Mouse (Mus musculus): ENCODE measurements around the gene Gm17535.
"Not testable (repeated sequence)": the region's sequence is repeated elsewhere in the genome, so short reads cannot be mapped to it uniquely, and the experiment has no call there.

The Gm17535 gene

DNA sequence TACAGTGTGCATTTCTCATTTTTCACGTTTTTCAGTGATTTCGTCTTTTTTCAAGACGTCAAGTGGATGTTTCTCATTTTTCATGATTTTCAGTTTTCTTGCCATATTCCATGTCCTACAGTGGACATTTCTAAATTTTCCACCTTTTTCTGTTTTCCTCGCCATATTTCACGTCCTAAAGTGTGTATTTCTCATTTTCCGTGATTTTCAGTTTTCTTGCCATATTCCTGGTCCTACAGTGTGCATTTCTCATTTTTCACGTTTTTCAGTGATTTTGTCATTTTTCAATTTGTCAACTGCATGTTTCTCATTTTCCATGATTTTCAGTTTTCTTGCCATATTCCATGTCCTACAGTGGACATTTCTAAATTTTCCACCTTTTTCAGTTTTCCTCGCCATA lies at the start of gene Gm17535:
Gene Gm17535 (plus strand): TSS at position 301 of the 400 bp plus-strand sequence.
- DNase-seq (ENCODE audit: low spot score in 2 of 2), result not testable (repeated sequence)

- DNase-seq (ENCODE audit: low spot score in 2 of 2), result not testable (repeated sequence)
These were observed 33.9 kb upstream of the Gm17535 start, which contains the start of gene Gm10722 for GRCm38 (mm10) chr9:3000445-3000972. TSS of gene Gm10722 (plus strand) at chr9:3000922.

DNA sequence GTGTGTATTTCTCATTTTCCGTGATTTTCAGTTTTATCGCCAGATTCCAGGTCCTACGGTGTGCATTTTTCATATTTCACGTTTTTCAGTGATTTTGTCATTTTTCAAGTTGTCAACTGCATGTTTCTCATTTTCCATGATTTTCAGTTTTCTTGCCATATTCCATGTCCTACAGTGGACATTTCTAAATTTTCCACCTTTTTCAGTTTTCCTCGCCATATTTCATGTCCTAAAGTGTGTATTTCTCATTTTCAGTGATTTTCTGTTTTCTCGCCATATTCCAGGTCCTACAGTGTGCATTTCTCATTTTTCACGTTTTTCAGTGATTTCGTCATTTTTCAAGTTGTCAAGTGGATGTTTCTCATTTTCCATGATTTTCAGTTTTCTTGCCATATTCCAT lies 33.4 kb upstream of the Gm17535 start:
- DNase-seq (ENCODE audit: low spot score in 2 of 2), result not testable (repeated sequence)

DNA sequence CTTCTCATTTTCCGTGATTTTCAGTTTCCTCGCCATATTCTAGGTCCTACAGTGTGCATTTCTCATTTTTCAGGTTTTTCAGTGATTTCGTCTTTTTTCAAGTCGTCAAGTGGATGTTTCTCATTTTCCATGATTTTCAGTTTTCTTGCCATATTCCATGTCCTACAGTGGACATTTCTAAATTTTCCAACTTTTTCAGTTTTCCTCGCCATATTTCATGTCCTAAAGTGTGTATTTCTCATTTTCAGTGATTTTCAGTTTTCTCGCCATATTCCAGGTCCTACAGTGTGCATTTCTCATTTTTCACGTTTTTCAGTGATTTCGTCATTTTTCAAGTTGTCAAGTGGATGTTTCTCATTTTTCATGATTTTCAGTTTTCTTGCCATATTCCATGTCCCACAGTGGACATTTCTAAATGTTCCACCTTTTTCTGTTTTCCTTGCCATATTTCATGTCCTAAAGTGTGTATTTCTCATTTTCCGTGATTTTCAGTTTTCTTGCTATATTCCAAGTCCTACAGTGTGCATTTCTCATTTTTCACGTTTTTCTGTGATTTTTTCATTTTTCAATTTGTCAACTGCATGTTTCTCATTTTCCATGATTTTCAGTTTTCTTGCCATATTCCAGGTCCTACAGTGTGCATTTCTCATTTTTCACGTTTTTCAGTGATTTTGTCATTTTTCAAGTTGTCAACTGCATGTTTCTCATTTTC lies 32.3 kb upstream of the Gm17535 start:
- peak; percentile 94 to 96 for DNase-seq (ENCODE audit: low spot score in 2 of 2)

DNA sequence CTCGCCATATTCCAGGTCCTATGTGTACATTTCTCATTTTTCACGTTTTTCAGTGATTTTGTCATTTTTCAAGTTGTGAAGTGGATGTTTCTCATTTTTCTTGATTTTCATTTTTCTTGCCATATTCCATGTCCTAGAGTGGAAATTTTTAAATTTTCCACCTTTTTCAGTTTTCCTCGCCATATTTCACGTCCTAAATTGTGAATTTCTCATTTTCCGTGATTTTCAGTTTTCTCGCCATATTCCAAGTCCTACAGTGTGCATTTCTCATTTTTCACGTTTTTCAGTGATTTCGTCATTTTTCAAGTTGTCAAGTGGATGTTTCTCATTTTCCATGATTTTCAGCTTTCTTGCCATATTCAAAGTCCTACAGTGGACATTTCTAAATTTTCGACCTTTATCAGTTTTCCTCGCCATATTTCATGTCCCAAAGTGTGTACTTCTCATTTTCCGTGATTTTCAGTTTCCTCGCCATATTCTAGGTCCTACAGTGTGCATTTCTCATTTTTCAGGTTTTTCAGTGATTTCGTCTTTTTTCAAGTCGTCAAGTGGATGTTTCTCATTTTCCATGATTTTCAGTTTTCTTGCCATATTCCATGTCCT lies 31.5 kb upstream of the Gm17535 start, which contains the start of gene Gm11168:
Gene Gm11168 (plus strand): TSS at position 553 of the 603 bp plus-strand sequence.
- not testable (repeated sequence) for DNase-seq (ENCODE audit: low spot score in 2 of 2)

- DNase-seq (ENCODE audit: low spot score in 2 of 2), result not testable (repeated sequence)
These were observed 28.2 kb upstream of the Gm17535 start for GRCm38 (mm10) chr9:3006179-3006578.

GRCm38 (mm10) chr9:3006636-3007035 lies 27.8 kb upstream of the Gm17535 start:
- DNase-seq (ENCODE audit: low spot score in 2 of 2), result peak; percentile 89 to 92

GRCm38 (mm10) chr9:3007272-3007671 lies 27.1 kb upstream of the Gm17535 start:
- not testable (repeated sequence) for DNase-seq (ENCODE audit: low spot score in 2 of 2)

DNA sequence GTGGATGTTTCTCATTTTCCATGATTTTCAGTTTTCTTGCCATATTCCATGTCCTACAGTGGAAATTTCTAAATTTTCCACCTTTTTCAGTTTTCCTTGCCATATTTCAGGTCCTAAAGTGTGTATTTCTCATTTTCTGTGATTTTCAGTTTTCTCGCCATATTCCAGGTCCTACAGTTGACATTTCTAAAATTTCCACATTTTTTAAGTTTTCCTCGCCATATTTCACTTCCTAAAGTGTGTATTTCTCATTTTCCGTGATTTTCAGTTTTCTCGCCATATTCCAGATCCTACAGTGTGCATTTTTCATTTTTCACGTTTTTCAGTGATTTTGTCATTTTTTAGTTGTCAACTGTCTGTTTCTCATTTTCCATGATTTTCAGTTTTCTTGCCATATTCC lies 25.1 kb upstream of the Gm17535 start:
- not testable (repeated sequence) for DNase-seq (ENCODE audit: low spot score in 2 of 2)

- DNase-seq (ENCODE audit: low spot score in 2 of 2), result not testable (repeated sequence)
These were observed 22.3 kb upstream of the Gm17535 start for GRCm38 (mm10) chr9:3012054-3012621.

- not testable (repeated sequence) for DNase-seq (ENCODE audit: low spot score in 2 of 2)
These were observed 21.6 kb upstream of the Gm17535 start, which contains the start of gene Gm10721 for GRCm38 (mm10) chr9:3012733-3013279. TSS of gene Gm10721 (plus strand) at chr9:3013140.

- not testable (repeated sequence) for DNase-seq (ENCODE audit: low spot score in 2 of 2)
These were observed 19.0 kb upstream of the Gm17535 start, which contains the start of gene Gm10720 for GRCm38 (mm10) chr9:3015354-3015753. TSS of gene Gm10720 (plus strand) at chr9:3015654.

- DNase-seq (ENCODE audit: low spot score in 2 of 2), result not testable (repeated sequence)
These were observed 18.5 kb upstream of the Gm17535 start for GRCm38 (mm10) chr9:3015896-3016295.

DNA sequence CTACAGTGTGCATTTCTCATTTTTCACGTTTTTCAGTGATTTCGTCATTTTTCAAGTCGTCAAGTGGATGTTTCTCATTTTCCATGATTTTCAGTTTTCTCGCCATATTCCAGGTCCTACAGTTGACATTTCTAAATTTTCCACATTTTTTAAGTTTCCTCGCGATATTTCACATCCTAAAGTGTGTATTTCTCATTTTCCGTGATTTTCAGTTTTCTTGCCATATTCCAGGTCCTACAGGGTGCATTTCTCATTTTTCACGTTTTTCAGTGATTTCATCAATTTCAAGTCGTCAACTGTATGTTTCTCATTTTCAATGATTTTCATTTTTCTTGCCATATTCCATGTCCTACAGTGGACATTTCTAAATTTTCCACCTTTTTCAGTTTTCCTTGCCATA lies 17.3 kb upstream of the Gm17535 start, which contains the start of gene Gm10719:
Gene Gm10719 (plus strand): TSS at position 301 of the 400 bp plus-strand sequence.
- not testable (repeated sequence) for DNase-seq (ENCODE audit: low spot score in 2 of 2)

DNA sequence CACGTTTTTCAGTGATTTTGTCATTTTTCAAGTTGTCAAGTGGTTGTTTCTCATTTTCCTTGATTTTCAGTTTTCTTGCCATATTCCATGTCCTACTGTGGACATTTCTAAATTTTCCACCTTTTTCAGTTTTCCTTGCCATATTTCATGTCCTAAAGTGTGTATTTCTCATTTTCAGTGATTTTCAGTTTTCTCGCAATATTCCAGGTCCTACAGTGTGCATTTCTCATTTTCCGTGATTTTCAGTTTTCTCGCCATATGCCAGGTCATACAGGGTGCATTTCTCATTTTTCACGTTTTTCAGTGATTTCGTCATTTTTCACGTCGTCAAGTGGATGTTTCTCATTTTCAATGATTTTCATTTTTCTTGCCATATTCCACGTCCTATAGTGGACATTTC lies 15.5 kb upstream of the Gm17535 start:
- peak; percentile 40 to 59 for DNase-seq (ENCODE audit: low spot score in 2 of 2)

- peak; percentile 32 to 41 for DNase-seq (ENCODE audit: low spot score in 2 of 2)
These were observed 14.3 kb upstream of the Gm17535 start for GRCm38 (mm10) chr9:3019835-3020727.

DNA sequence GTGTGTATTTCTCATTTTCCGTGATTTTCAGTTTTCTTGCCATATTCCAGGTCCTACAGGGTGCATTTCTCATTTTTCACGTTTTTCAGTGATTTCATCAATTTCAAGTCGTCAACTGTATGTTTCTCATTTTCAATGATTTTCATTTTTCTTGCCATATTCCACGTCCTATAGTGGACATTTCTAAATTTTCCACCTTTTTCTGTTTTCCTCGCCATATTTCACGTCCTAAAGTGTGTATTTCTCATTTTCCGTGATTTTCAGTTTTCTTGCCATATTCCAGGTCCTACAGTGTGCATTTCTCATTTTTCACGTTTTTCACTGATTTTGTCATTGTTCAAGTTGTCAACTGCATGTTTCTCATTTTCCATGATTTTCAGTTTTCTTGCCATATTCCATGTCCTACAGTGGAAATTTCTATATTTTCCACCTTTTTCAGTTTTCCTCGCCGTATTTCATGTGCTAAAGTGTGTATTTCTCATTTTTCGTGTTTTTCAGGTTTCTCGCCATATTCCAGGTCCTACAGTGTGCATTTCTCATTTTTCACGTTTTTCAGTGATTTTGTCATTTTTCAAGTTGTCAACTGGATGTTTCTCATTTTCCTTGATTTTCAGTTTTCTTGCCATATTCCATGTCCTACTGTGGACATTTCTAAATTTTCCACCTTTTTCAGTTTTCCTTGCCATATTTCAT lies 11.9 kb upstream of the Gm17535 start:
- DNase-seq (ENCODE audit: low spot score in 2 of 2), result peak; percentile 45 to 51

- DNase-seq (ENCODE audit: low spot score in 2 of 2), result not testable (repeated sequence)
These were observed 11.0 kb upstream of the Gm17535 start, which contains the start of gene Gm10718 for GRCm38 (mm10) chr9:3023312-3023984. TSS of gene Gm10718 (plus strand) at chr9:3023547.

GRCm38 (mm10) chr9:3023985-3024648 lies 10.3 kb upstream of the Gm17535 start:
- DNase-seq (ENCODE audit: low spot score in 2 of 2), result peak; percentile 49 to 54
